Mouse (Mus musculus) heart, embryonic 14.5 days (tissue): ENCODE measurements at regions not wholly inside any gene's neighbourhood (a gene's known extent, or its start where the extent isn't known, plus 50 kb on each side); places are given as distances from the start of the nearest gene placed in this dataset.

Source experiments
- ATAC-seq: fragments of 200-750 bp; cut with Nextera tagmentation; 2 replicates; pipeline ENCODE4 v1.8.0; 2017; ENCODE audit warnings: low read depth, moderate TSS enrichment; ENCODE audit not compliant: insufficient number of reproducible peaks, insufficient read depth, low FRiP score
- H3K27ac ChIP-seq, 2 experiments: fragments of 200-500 bp in 1 of 2; fragments of 300-500 bp in 1 of 2; sonication (generic) in 1 of 2; replicated peaks in 1 of 2; 2 replicates each; pipeline ENCODE4 v1.5.1; 2012 to 2014; ENCODE audit warnings: low read depth in 2 of 2, low read length in 2 of 2, control low read depth in 1 of 2, mild to moderate bottlenecking in 1 of 2, mixed read lengths in 1 of 2; ENCODE audit not compliant: control insufficient read depth in 1 of 2, insufficient read depth in 1 of 2
- H3K27me3 ChIP-seq: fragments of 300-500 bp; sonication (generic); 2 replicates; pipeline ENCODE4 v1.6.1; 2014; ENCODE audit warnings: mild to moderate bottlenecking, low read length, control low read depth; ENCODE audit not compliant: control insufficient read depth, insufficient read depth
- H3K36me3 ChIP-seq: fragments of 300-500 bp; sonication (generic); 2 replicates; pipeline ENCODE4 v1.6.1; 2014; ENCODE audit warnings: mild to moderate bottlenecking, control low read depth, low read length, mixed read lengths; ENCODE audit not compliant: control insufficient read depth, insufficient read depth
- H3K4me1 ChIP-seq, 2 experiments: fragments of 200-500 bp in 1 of 2; fragments of 300-500 bp in 1 of 2; sonication (generic) in 1 of 2; 2 replicates each; pipeline ENCODE4 v1.6.1; 2012 to 2014; ENCODE audit warnings: low read length in 2 of 2, control low read depth in 1 of 2, mixed read lengths in 1 of 2; ENCODE audit not compliant: control insufficient read depth in 2 of 2, insufficient read depth in 2 of 2
- H3K4me2 ChIP-seq: fragments of 300-500 bp; sonication (generic); 2 replicates; pipeline ENCODE4 v1.6.1; 2014; ENCODE audit warnings: mild to moderate bottlenecking, low read length
- H3K4me3 ChIP-seq, 2 experiments: fragments of 200-500 bp in 1 of 2; fragments of 300-500 bp in 1 of 2; sonication (generic) in 1 of 2; 2 replicates each; pipeline ENCODE4 v1.5.1; 2012 to 2014; ENCODE audit warnings: low read length in 2 of 2, mild to moderate bottlenecking in 2 of 2, control low read depth in 1 of 2, low read depth in 1 of 2, moderate library complexity in 1 of 2; ENCODE audit not compliant: control insufficient read depth in 1 of 2, insufficient read depth in 1 of 2
- H3K9ac ChIP-seq: fragments of 300-500 bp; sonication (generic); 2 replicates; pipeline ENCODE4 v1.6.1; 2014; ENCODE audit warnings: mild to moderate bottlenecking, low read length
- H3K9me3 ChIP-seq: fragments of 300-500 bp; sonication (generic); 2 replicates; pipeline ENCODE4 v1.6.1; 2016; ENCODE audit warnings: low read length, control low read depth; ENCODE audit not compliant: control insufficient read depth
- WGBS: fragments of 180-500 bp; shearing (Covaris S2); extraction: QIAGEN DNeasy Blood & Tissue Kit; methylation state at CpG from one replicate; pipeline ENCODE4 v1.1.7; 2014; 5-methylcytosine and 5-hydroxymethylcytosine counted together

- no peaks in the 10 kb centered on the region for H3K4me1 ChIP-seq
- ATAC-seq = no peak
- WGBS = 45% methylated on average over 1 of the region's 1 CpGs
- H3K4me2 ChIP-seq = no peak overlapping the region
- H3K9ac ChIP-seq = no peak overlapping the region
- H3K27me3 ChIP-seq = no peaks in the 10 kb centered on the region
- no peaks in the 10 kb centered on the region for H3K36me3 ChIP-seq
- no peaks in the 10 kb centered on the region for H3K9me3 ChIP-seq
- H3K27ac ChIP-seq = no peak overlapping the region
- H3K4me3 ChIP-seq = no peak overlapping the region
Measured at GRCm38 (mm10) chr15:62399381-62399780, 1445.6 kb downstream of the Gsdmc2 start.

- Histone ChIP-seq H3K27me3 (no peaks in the 10 kb centered on the region), H3K4me1 (no peaks in the 10 kb centered on the region), H3K4me2 (no peak overlapping the region), H3K4me3 (no peak overlapping the region), H3K27ac (no peak overlapping the region), H3K9ac (no peak overlapping the region), H3K36me3 (no peaks in the 10 kb centered on the region), H3K9me3 (no peaks in the 10 kb centered on the region)
- ATAC-seq = no peak
- 69% methylated on average over 7 of the region's 7 CpGs for WGBS
Measured at GRCm38 (mm10) chr15:62397009-62397408, 1448.0 kb downstream of the Gsdmc2 start.

GRCm38 (mm10) chr15:62395377-62395776, 1449.6 kb downstream of the Gsdmc2 start:
- H3K27me3 ChIP-seq = no peaks in the 10 kb centered on the region

GRCm38 (mm10) chr15:62393416-62393815, 1451.6 kb downstream of the Gsdmc2 start:
- H3K9ac ChIP-seq = no peak overlapping the region
- H3K4me1 ChIP-seq = no peaks in the 10 kb centered on the region
- H3K4me3 ChIP-seq = no peak overlapping the region
- H3K27me3 ChIP-seq = no peaks in the 10 kb centered on the region
- 81% methylated on average over 3 of the region's 3 CpGs for WGBS
- no peak overlapping the region for H3K27ac ChIP-seq
- H3K4me2 ChIP-seq = no peak overlapping the region
- no peaks in the 10 kb centered on the region for H3K9me3 ChIP-seq
- no peaks in the 10 kb centered on the region for H3K36me3 ChIP-seq
- no peak for ATAC-seq

More at GRCm38 (mm10) chr15:62395377-62395776, 1449.6 kb downstream of the Gsdmc2 start:
- no peak overlapping the region for H3K4me3 ChIP-seq
- no peaks in the 10 kb centered on the region for H3K36me3 ChIP-seq
- H3K9ac ChIP-seq = no peak overlapping the region
- no peaks in the 10 kb centered on the region for H3K4me1 ChIP-seq
- 88% methylated on average over 2 of the region's 2 CpGs for WGBS
- H3K9me3 ChIP-seq = no peaks in the 10 kb centered on the region
- H3K27ac ChIP-seq = no peak overlapping the region
- no peak for ATAC-seq
- no peak overlapping the region for H3K4me2 ChIP-seq

- ATAC-seq = no peak
- no peaks in the 10 kb centered on the region for H3K4me1 ChIP-seq
- 47% methylated on average over 1 of the region's 1 CpGs for WGBS
- no peak overlapping the region for H3K4me2 ChIP-seq
- H3K27me3 ChIP-seq = no peaks in the 10 kb centered on the region
- H3K4me3 ChIP-seq = no peak overlapping the region
- H3K9ac ChIP-seq = no peak overlapping the region
- no peaks in the 10 kb centered on the region for H3K36me3 ChIP-seq
- no peaks in the 10 kb centered on the region for H3K9me3 ChIP-seq
- no peak overlapping the region for H3K27ac ChIP-seq
Measured at GRCm38 (mm10) chr15:62392839-62393238, 1452.1 kb downstream of the Gsdmc2 start.

GRCm38 (mm10) chr15:62392381-62392780, 1452.6 kb downstream of the Gsdmc2 start:
- 60% methylated on average over 3 of the region's 3 CpGs for WGBS
- Histone ChIP-seq H3K9me3 (no peaks in the 10 kb centered on the region), H3K9ac (no peak overlapping the region), H3K27me3 (no peaks in the 10 kb centered on the region), H3K4me2 (no peak overlapping the region), H3K4me1 (no peaks in the 10 kb centered on the region), H3K4me3 (no peak overlapping the region), H3K27ac (no peak overlapping the region), H3K36me3 (no peaks in the 10 kb centered on the region)
- ATAC-seq = no peak

- Histone ChIP-seq H3K4me2 (no peak overlapping the region), H3K4me1 (no peaks in the 10 kb centered on the region), H3K9me3 (no peaks in the 10 kb centered on the region), H3K27me3 (no peaks in the 10 kb centered on the region), H3K4me3 (no peak overlapping the region), H3K27ac (no peak overlapping the region), H3K9ac (no peak overlapping the region), H3K36me3 (no peaks in the 10 kb centered on the region)
- no peak for ATAC-seq
- WGBS = 84% methylated on average over 3 of the region's 3 CpGs
Measured at GRCm38 (mm10) chr15:62389431-62390105, 1455.4 kb downstream of the Gsdmc2 start.

GRCm38 (mm10) chr15:62382233-62382632, 1459.4 kb upstream of the A1bg start:
- Histone ChIP-seq H3K9ac (no peak overlapping the region), H3K27ac (no peak overlapping the region), H3K27me3 (no peaks in the 10 kb centered on the region), H3K4me3 (no peak overlapping the region), H3K9me3 (peaks cover 4% of the 10 kb centered on the region; the same call in 1 of the 2 replicates), H3K4me2 (no peak overlapping the region), H3K36me3 (no peaks in the 10 kb centered on the region), H3K4me1 (no peaks in the 10 kb centered on the region)
- ATAC-seq = no peak
- 76% methylated on average over 2 of the region's 2 CpGs for WGBS
